Mouse (Mus musculus): Measurements from ENCODE around the gene Tdrd9. TPM values are rescaled to one million over a fixed set of nuclear protein-coding genes. Genes with fewer than 3 reads are reported as not detected.

Tdrd9 gene
- polyA plus RNA-seq, 1 experiment from 2014 or later: 0.07 TPM

DNA sequence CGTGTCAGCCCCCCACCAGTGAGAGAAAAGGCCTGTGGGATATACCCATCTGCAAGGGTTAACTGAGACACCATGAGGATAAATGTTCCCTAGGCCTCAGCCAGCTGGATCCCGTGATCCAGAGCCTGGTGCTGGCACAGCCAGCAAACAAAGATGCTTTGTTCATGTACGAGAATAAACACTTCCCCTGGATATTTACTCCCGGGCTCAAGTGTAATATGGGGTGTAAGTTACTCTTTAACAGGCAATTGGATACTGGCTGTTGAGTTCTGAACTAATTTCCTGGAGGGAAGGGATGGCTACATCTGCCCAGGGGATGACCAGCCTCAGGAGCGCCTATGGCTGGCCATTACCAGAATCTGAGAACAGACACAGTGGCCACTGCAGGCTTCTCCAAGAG is 19.7 kb upstream of the Tdrd9 start:
- ATAC-seq (ENCODE audit: low read depth): peak; percentile 53; the same call in 1 of the 2 replicates
- H3K9ac ChIP-seq (ENCODE audit: low read depth, low read length): no peak overlapping the region

DNA sequence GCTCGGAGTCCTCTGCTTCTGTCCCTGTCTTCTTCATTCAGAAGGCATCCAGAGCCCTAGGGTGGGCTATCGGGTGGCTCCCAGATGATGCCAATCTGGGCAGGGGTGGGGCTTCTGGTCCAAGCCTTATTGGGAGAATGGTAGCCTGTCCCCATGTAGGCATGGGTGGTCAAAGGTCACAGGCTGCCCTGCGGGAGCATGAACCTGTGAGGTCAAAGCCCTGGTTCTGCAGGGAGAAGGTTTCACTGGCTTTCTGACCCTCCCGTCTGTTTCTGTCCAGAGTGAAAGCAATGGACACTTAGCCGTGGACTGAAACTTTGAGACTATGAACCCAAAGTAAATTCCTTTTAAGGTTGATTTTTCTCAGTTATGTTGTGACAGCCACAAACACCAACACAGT is 15.2 kb upstream of the Tdrd9 start:
- ATAC-seq (ENCODE audit: low read depth): peak; percentile 26; the same call in 1 of the 2 replicates
- Histone ChIP-seq H3K9ac (ENCODE audit: low read depth, low read length) (no peak overlapping the region), H3K4me2 (ENCODE audit: low read depth, low read length) (no peak overlapping the region), H3K4me1 (ENCODE audit: control insufficient read depth, low read depth, low read length) (peaks cover 2% of the 10 kb centered on the region; the same call in 1 of the 2 replicates), H3K4me3 (ENCODE audit: low read depth, low read length) (no peak overlapping the region), H3K36me3 (ENCODE audit: control insufficient read depth, insufficient read depth) (peaks cover 17% of the 10 kb centered on the region), H3K27me3 (ENCODE audit: control insufficient read depth, insufficient read depth, low read depth, low read length) (no peaks in the 10 kb centered on the region), H3K9me3 (replicated peaks; ENCODE audit: control insufficient read depth, low read length) (no peaks in the 10 kb centered on the region), H3K27ac (ENCODE audit: low read length) (no peak overlapping the region)
- WGBS (ENCODE audit: insufficient replicate concordance): 64% methylated on average over 5 of the region's 5 CpGs

More for the DNA sequence above, 19.7 kb upstream of the Tdrd9 start:
- H3K27ac ChIP-seq (ENCODE audit: low read length): no peak overlapping the region
- 55% methylated on average over 5 of the region's 5 CpGs for WGBS (ENCODE audit: insufficient replicate concordance)
- H3K4me3 ChIP-seq (ENCODE audit: low read depth, low read length): no peak overlapping the region
- H3K4me2 ChIP-seq (ENCODE audit: low read depth, low read length): no peak overlapping the region
- H3K9me3 ChIP-seq (replicated peaks; ENCODE audit: control insufficient read depth, low read length): no peaks in the 10 kb centered on the region
- H3K36me3 ChIP-seq (ENCODE audit: control insufficient read depth, insufficient read depth): no peaks in the 10 kb centered on the region
- H3K27me3 ChIP-seq (ENCODE audit: control insufficient read depth, insufficient read depth, low read depth, low read length): no peaks in the 10 kb centered on the region
- peaks cover 2% of the 10 kb centered on the region; the same call in 1 of the 2 replicates for H3K4me1 ChIP-seq (ENCODE audit: control insufficient read depth, low read depth, low read length)

DNA sequence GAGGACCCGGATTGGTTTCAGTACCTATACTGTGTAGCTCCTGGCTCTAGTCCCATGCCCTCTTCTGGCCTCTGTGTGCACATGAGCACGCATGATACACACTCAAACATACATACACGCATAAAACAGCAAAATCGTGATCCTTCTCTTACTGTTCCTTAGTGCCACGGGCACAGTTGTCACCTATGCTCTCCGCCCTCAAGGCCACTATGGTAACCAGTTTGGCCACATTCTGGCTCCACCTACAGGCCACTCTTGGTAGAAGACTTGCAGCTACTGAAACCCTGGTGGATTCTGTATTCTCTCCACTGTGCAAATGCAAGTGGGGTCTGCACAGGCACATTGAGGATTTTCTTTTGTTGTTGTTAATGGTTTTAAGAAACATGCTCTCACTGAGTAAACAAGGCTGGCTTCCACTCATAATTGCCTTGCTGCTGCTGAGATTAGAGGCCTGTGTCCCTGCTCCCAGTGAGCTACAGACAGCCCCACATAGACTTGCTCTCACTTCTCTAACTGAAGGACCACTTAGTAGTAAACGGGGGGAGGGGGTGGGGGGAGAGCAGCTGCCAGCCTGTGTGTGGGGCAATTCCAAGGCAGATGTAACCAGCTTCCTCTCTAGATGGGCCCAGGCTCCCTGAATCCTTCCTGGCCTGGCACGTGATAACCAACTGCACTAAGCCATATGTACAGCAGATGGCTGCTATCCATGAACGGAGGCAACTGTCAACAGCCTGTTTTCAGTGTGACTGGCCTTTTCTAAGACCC is 13.1 kb upstream of the Tdrd9 start:
- H3K4me1 ChIP-seq (ENCODE audit: control insufficient read depth, low read depth, low read length): no peaks in the 10 kb centered on the region; the same call in 1 of the 2 replicates
- H3K9ac ChIP-seq (ENCODE audit: low read depth, low read length): no peak overlapping the region
- peak; percentile 35 for ATAC-seq (ENCODE audit: low read depth)
- no peak overlapping the region for H3K27ac ChIP-seq (ENCODE audit: low read length)
- no peak overlapping the region for H3K4me3 ChIP-seq (ENCODE audit: low read depth, low read length)
- WGBS (ENCODE audit: insufficient replicate concordance): 25% methylated on average over 9 of the region's 9 CpGs
- H3K27me3 ChIP-seq (ENCODE audit: control insufficient read depth, insufficient read depth, low read depth, low read length): no peaks in the 10 kb centered on the region
- no peak overlapping the region for H3K4me2 ChIP-seq (ENCODE audit: low read depth, low read length)
- H3K36me3 ChIP-seq (ENCODE audit: control insufficient read depth, insufficient read depth): peaks cover 19% of the 10 kb centered on the region
- no peaks in the 10 kb centered on the region for H3K9me3 ChIP-seq (replicated peaks; ENCODE audit: control insufficient read depth, low read length)

DNA sequence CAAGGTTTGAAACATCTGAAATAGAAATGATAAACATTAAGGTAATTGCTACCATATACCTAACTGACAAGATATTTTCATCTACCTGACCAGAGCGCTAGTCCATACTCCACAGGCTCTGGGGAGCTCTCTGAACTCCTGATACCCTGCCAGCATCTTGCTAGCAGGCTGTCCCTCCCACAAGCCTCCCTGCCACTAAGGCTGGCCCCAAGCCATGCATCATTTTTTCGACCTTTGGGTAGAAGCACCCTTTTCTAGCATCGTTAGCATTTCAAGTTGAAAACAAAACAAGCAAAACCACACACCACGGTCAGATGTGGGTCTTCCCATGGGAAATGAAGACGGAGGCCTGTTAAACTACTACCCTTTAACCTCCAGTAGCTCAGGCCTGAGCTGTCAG is 8.0 kb upstream of the Tdrd9 start:
- 79% methylated on average over 5 of the region's 5 CpGs for WGBS (ENCODE audit: insufficient replicate concordance)
- peaks cover 19% of the 10 kb centered on the region for H3K36me3 ChIP-seq (ENCODE audit: control insufficient read depth, insufficient read depth)
- ATAC-seq (ENCODE audit: low read depth): no peak
- no peak overlapping the region for H3K4me2 ChIP-seq (ENCODE audit: low read depth, low read length)
- no peak overlapping the region for H3K27ac ChIP-seq (ENCODE audit: low read length)
- no peak overlapping the region for H3K4me3 ChIP-seq (ENCODE audit: low read depth, low read length)
- H3K9ac ChIP-seq (ENCODE audit: low read depth, low read length): no peak overlapping the region
- H3K9me3 ChIP-seq (replicated peaks; ENCODE audit: control insufficient read depth, low read length): no peaks in the 10 kb centered on the region
- peaks cover 12% of the 10 kb centered on the region for H3K4me1 ChIP-seq (ENCODE audit: control insufficient read depth, low read depth, low read length)
- H3K27me3 ChIP-seq (ENCODE audit: control insufficient read depth, insufficient read depth, low read depth, low read length): no peaks in the 10 kb centered on the region

DNA sequence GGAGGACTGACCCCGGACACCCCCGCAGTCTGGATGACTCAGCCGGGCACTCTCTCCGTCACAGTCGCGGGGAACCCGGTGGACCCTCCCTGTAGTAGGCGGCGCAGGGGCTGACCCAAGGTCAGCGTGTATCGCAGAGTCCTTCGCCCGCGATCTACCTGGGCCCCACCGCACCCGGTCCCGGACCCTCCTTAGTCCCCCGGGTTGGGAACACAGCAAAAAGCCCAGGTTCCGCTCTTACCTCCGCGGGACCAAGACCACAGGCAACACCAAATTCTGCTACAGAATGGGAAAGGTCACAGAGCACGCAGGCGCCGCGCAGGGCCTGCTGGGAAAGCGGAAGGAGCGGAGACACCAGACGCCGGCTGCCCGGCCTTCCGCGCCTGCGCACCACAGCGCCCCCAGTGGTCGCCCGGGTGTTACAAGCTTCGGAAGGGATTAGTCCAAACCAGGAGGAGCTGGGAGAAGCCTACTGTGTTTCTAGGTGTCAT is 4.6 kb upstream of the Tdrd9 start, which contains the start of gene Atp5mpl:
Atp5mpl (minus strand) TSS at position 295 of the 491 bp plus-strand sequence.
- WGBS (ENCODE audit: insufficient replicate concordance): under 1% methylated on average over 37 of the region's 37 CpGs
- Histone ChIP-seq H3K9ac (ENCODE audit: low read depth, low read length) (peak within 1 kb of the TSS; percentile 92), H3K4me1 (ENCODE audit: control insufficient read depth, low read depth, low read length) (peaks cover 12% of the 10 kb centered on the region), H3K36me3 (ENCODE audit: control insufficient read depth, insufficient read depth) (no peaks in the 10 kb centered on the region; the same call in 1 of the 2 replicates), H3K9me3 (replicated peaks; ENCODE audit: control insufficient read depth, low read length) (no peaks in the 10 kb centered on the region), H3K4me2 (ENCODE audit: low read depth, low read length) (peak within 1 kb of the TSS; percentile 84), H3K27ac (ENCODE audit: low read length) (peak within 1 kb of the TSS; percentile 76), H3K27me3 (ENCODE audit: control insufficient read depth, insufficient read depth, low read depth, low read length) (no peaks in the 10 kb centered on the region), H3K4me3 (ENCODE audit: low read depth, low read length) (peak within 1 kb of the TSS; percentile 88)
- ATAC-seq (ENCODE audit: low read depth): peak; percentile 90

DNA sequence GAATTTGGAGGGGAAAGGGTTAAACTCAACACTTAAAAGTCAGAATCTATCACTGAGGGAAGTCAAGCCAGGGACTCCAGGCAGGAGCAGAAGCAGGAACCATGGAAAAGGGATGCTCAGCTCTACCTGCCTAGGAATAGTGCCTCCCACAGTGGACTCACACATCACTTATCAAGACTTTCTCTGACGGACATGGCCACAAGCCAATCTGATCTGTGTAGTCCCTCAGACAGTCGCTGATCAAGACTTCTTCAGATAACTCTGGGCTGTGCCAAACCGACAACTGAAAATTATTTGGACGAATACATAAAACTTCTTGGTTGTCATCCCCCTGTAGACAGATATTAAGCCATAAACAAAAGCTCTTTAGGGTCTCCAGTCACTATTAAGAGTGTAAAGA is 1.3 kb upstream of the Tdrd9 start:
- no peaks in the 10 kb centered on the region for H3K36me3 ChIP-seq (ENCODE audit: control insufficient read depth, insufficient read depth)
- no peak for ATAC-seq (ENCODE audit: low read depth)
- no peak overlapping the region for H3K9ac ChIP-seq (ENCODE audit: low read depth, low read length)
- no peaks in the 10 kb centered on the region for H3K9me3 ChIP-seq (replicated peaks; ENCODE audit: control insufficient read depth, low read length)
- peaks cover 12% of the 10 kb centered on the region for H3K4me1 ChIP-seq (ENCODE audit: control insufficient read depth, low read depth, low read length)
- no peak overlapping the region for H3K4me3 ChIP-seq (ENCODE audit: low read depth, low read length)
- WGBS (ENCODE audit: insufficient replicate concordance): 40% methylated on average over 4 of the region's 4 CpGs
- no peak overlapping the region for H3K4me2 ChIP-seq (ENCODE audit: low read depth, low read length)
- no peaks in the 10 kb centered on the region for H3K27me3 ChIP-seq (ENCODE audit: control insufficient read depth, insufficient read depth, low read depth, low read length)
- H3K27ac ChIP-seq (ENCODE audit: low read length): no peak overlapping the region

DNA sequence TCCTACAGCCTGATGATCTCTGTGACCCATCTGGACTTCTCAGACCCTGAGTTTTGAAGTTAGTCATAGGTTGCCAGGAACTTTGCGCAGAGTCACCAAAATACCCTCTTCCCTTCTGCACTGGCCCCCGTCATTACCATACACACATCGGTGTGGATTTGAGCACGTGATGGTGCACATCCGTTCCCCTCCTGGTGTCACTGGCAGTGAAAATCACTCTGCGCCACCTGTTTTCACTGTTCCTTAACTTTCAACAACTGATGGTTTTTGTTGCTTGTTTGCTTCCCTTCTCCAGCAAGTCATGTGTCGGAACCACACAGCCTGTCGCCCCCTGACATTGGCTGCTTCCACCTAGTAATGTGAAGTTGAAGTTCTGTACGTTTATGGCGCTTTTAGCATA is 1.1 kb downstream of the Tdrd9 start:
- no peak for ATAC-seq (ENCODE audit: low read depth)
- Histone ChIP-seq H3K27me3 (ENCODE audit: control insufficient read depth, insufficient read depth, low read depth, low read length) (no peaks in the 10 kb centered on the region), H3K9me3 (replicated peaks; ENCODE audit: control insufficient read depth, low read length) (no peaks in the 10 kb centered on the region), H3K4me2 (ENCODE audit: low read depth, low read length) (no peak overlapping the region), H3K4me3 (ENCODE audit: low read depth, low read length) (no peak overlapping the region), H3K27ac (ENCODE audit: low read length) (no peak overlapping the region), H3K36me3 (ENCODE audit: control insufficient read depth, insufficient read depth) (no peaks in the 10 kb centered on the region), H3K4me1 (ENCODE audit: control insufficient read depth, low read depth, low read length) (no peaks in the 10 kb centered on the region), H3K9ac (ENCODE audit: low read depth, low read length) (no peak overlapping the region)
- WGBS (ENCODE audit: insufficient replicate concordance): 78% methylated on average over 10 of the region's 10 CpGs

DNA sequence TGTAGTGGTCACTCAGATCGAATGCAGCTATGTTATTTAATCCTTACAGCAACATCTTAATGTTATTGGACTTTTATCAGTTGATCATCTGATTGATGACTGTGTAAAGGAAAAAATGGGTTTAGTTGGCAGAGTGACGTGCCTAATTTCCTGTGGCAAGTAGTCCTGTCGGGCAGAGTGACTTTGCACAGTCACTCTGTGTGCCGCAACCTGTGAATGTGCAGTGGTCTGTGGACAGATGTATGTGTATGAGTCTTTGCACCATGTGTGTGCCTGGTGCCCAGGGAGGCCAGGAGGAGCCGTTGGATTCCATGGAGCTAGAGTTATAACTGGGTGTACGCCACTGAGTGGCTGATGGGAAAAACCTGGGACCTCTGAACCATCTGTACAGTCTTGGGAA is 3.2 kb downstream of the Tdrd9 start:
- ATAC-seq (ENCODE audit: low read depth): no peak
- Histone ChIP-seq H3K4me3 (ENCODE audit: low read depth, low read length) (no peak overlapping the region), H3K27me3 (ENCODE audit: control insufficient read depth, insufficient read depth, low read depth, low read length) (no peaks in the 10 kb centered on the region), H3K9ac (ENCODE audit: low read depth, low read length) (no peak overlapping the region), H3K9me3 (replicated peaks; ENCODE audit: control insufficient read depth, low read length) (no peaks in the 10 kb centered on the region), H3K4me2 (ENCODE audit: low read depth, low read length) (no peak overlapping the region), H3K4me1 (ENCODE audit: control insufficient read depth, low read depth, low read length) (no peaks in the 10 kb centered on the region; the same call in 1 of the 2 replicates), H3K27ac (ENCODE audit: low read length) (no peak overlapping the region), H3K36me3 (ENCODE audit: control insufficient read depth, insufficient read depth) (no peaks in the 10 kb centered on the region)
- WGBS (ENCODE audit: insufficient replicate concordance): 48% methylated on average over 6 of the region's 6 CpGs

DNA sequence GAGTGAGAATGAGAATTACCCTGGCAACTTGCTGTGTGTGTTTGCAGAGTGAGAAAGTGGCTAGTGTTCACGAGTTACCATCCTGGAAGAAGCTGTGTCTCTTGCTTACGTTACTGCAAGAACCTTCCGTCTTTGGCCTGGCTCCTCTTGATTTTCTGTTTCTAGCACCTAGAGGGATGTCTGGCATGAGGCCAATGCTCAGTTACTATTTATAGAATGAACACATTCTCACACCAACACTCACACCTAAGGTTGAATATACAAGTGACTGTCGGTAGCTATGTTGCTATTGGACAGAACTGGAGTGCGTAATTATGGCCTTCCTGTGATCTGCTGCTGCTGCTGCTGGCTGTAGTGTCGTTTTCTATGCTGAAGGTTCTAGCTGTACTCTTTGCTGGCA is 5.8 kb downstream of the Tdrd9 start:
- H3K27ac ChIP-seq (ENCODE audit: low read length): no peak overlapping the region
- no peak overlapping the region for H3K4me3 ChIP-seq (ENCODE audit: low read depth, low read length)
- no peak for ATAC-seq (ENCODE audit: low read depth)
- no peak overlapping the region for H3K4me2 ChIP-seq (ENCODE audit: low read depth, low read length)
- H3K36me3 ChIP-seq (ENCODE audit: control insufficient read depth, insufficient read depth): no peaks in the 10 kb centered on the region
- 68% methylated on average over 6 of the region's 6 CpGs for WGBS (ENCODE audit: insufficient replicate concordance)
- H3K9ac ChIP-seq (ENCODE audit: low read depth, low read length): no peak overlapping the region
- no peaks in the 10 kb centered on the region for H3K9me3 ChIP-seq (replicated peaks; ENCODE audit: control insufficient read depth, low read length)
- no peaks in the 10 kb centered on the region; the same call in 1 of the 2 replicates for H3K4me1 ChIP-seq (ENCODE audit: control insufficient read depth, low read depth, low read length)
- H3K27me3 ChIP-seq (ENCODE audit: control insufficient read depth, insufficient read depth, low read depth, low read length): no peaks in the 10 kb centered on the region

Data from liver, embryonic 16.5 days (tissue).